Comparison of ENCODE assay signal across 22 mouse cellular contexts in the genomic region with DNA sequence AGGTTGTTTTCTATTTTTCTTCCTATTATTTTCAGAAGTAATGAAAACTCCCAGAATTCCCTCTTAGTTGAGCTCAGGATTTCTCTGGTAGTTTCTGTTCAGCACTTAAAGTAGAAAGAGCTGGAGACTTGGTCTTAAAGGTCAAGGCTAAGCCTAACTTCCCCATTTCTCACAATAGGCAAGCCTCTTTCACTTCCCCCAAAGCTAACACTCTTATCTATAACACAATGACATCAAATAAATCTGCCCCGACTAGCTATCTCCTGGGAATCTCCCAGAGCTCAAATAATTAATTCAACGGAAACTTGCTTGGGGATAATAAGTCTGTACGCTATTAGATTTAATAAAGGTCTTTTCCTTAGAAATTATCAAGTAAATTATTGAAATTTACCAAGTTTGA. TPM values are rescaled to one million over a fixed set of nuclear protein-coding genes. Genes with fewer than 3 reads are reported as not detected.
A peak's percentile ranks its signal among the peaks of the same experiment; 100 is the strongest.
DNase-seq lines count a peak whose midpoint lies in the region; ATAC-seq and TF ChIP-seq lines count a peak whose summit lies in the region.
"Had no signal": no experiment of that assay in that cellular context is flagged by ENCODE, and none has a peak within 500 bp of the region (broad histone marks: within the 10 kb centered on the region; RNA-seq: fewer than 3 reads in every experiment).

No protein-coding gene starts in this region.

- intact Hi-C loops in heart, postnatal 36 days (cut with DNase I): loop anchor here (5.0 kb wide), 1 partner anchor 114 kb away; no protein-coding TSS in a partner anchor

- H3K9me3 ChIP-seq in heart, postnatal 0 days (replicated peaks; ENCODE audit: control insufficient read depth, low read length): no peaks in the 10 kb centered on the region
- H3K9me3 ChIP-seq in hindbrain, embryonic 11.5 days (ENCODE audit: control insufficient read depth, low read length): no peaks in the 10 kb centered on the region
- H3K9me3 ChIP-seq: embryonic facial prominence, embryonic 12.5 days; hindbrain, embryonic 13.5 days; liver, embryonic 15.5 days had no signal

- no peak overlapping the region for H3K9ac ChIP-seq in heart, postnatal 0 days (replicated peaks; ENCODE audit: low read depth, low read length)
- H3K9ac ChIP-seq in hindbrain, embryonic 11.5 days (ENCODE audit: low read depth, low read length): no peak overlapping the region
- H3K9ac ChIP-seq: embryonic facial prominence, embryonic 12.5 days; heart, embryonic 12.5 days; hindbrain, embryonic 13.5 days; limb, embryonic 12.5 days; liver, embryonic 15.5 days had no signal

- no peak for DNase-seq in heart, postnatal 0 days (ENCODE audit: low spot score)
- no peak for DNase-seq in heart, postnatal 36 days
- DNase-seq in spleen, postnatal 36 days (ENCODE audit: low spot score in 2 of 2): peak; percentile 38 to 62
- DNase-seq in spleen, adult 12 weeks (ENCODE audit: low spot score): no peak
- DNase-seq in hindbrain, embryonic 11.5 days (ENCODE audit: low spot score): no peak
- no peak for DNase-seq in left cerebral cortex, adult 8-10 months (ENCODE audit: low spot score in 2 of 2)
- DNase-seq: adrenal gland, postnatal 14 days; cerebellum, postnatal 14 days; gastrocnemius, postnatal 25 days; kidney, adult 11 months; lung, postnatal 36 days; midbrain, embryonic 14.5 days; right cerebral cortex, postnatal 25 days had no signal

- H3K36me3 ChIP-seq in heart, postnatal 0 days (replicated peaks; ENCODE audit: control insufficient read depth, insufficient read depth, low read length): peaks cover 28% of the 10 kb centered on the region
- H3K36me3 ChIP-seq in macrophage (ENCODE audit: inconsistent target): peaks cover 81% of the 10 kb centered on the region
- no peaks in the 10 kb centered on the region for H3K36me3 ChIP-seq in hindbrain, embryonic 11.5 days (ENCODE audit: control insufficient read depth, insufficient read depth, low read length)
- H3K36me3 ChIP-seq: embryonic facial prominence, embryonic 12.5 days; liver, embryonic 15.5 days had no signal

- no peak for TF ChIP-seq CTCF in heart, postnatal 0 days (IDR thresholded peaks at IDR 0.05; ENCODE audit: low read depth)

- H3K27ac ChIP-seq in heart, postnatal 0 days (ENCODE audit: low read depth): 0 out of 2 replicates have a peak overlapping the region, but pooled peaks have one; percentile 52
- peak overlapping the region; percentile 66 for H3K27ac ChIP-seq in macrophage
- H3K27ac ChIP-seq in hindbrain, embryonic 11.5 days (ENCODE audit: low read depth, low read length): no peak overlapping the region
- H3K27ac ChIP-seq: embryonic facial prominence, embryonic 12.5 days; hindbrain, embryonic 13.5 days; left cerebral cortex, adult 2 months; limb, embryonic 12.5 days; liver, embryonic 15.5 days had no signal

- no peak overlapping the region for H3K4me2 ChIP-seq in heart, postnatal 0 days (ENCODE audit: low read depth, low read length)
- H3K4me2 ChIP-seq in hindbrain, embryonic 11.5 days (replicated peaks; ENCODE audit: low read depth, low read length): no peak overlapping the region
- H3K4me2 ChIP-seq: embryonic facial prominence, embryonic 12.5 days; heart, embryonic 12.5 days; hindbrain, embryonic 13.5 days; limb, embryonic 12.5 days; liver, embryonic 15.5 days had no signal

- no peak for TF ChIP-seq EP300 in heart, postnatal 0 days (IDR thresholded peaks at IDR 0.05; ENCODE audit: low read depth)

- ATAC-seq in heart, postnatal 0 days (ENCODE audit: insufficient read depth, low read depth): no peak
- ATAC-seq in frontal cortex, adult (ENCODE audit: low TSS enrichment): no peak
- no peak for ATAC-seq in hindbrain, embryonic 11.5 days (ENCODE audit: low FRiP score)

- 54% methylated on average over 3 of the region's 3 CpGs for WGBS in heart, postnatal 0 days
- 0% methylated on average over 3 of the region's 3 CpGs for WGBS in macrophage (ENCODE audit: missing documents)
- WGBS in hindbrain, embryonic 11.5 days: 81% methylated on average over 3 of the region's 3 CpGs

- H3K4me1 ChIP-seq in heart, postnatal 0 days (ENCODE audit: control insufficient read depth, insufficient read depth): no peaks in the 10 kb centered on the region
- H3K4me1 ChIP-seq in hindbrain, embryonic 11.5 days (replicated peaks; ENCODE audit: control insufficient read depth, insufficient read depth, low read length): no peaks in the 10 kb centered on the region
- H3K4me1 ChIP-seq: heart, embryonic 12.5 days; hindbrain, embryonic 13.5 days; limb, embryonic 12.5 days; liver, embryonic 15.5 days had no signal

- H3K27me3 ChIP-seq in heart, postnatal 0 days (ENCODE audit: control insufficient read depth, insufficient read depth, low read length): no peaks in the 10 kb centered on the region
- H3K27me3 ChIP-seq in hindbrain, embryonic 11.5 days (ENCODE audit: control insufficient read depth, insufficient read depth, low read length): no peaks in the 10 kb centered on the region
- H3K27me3 ChIP-seq: embryonic facial prominence, embryonic 12.5 days; heart, embryonic 12.5 days; hindbrain, embryonic 13.5 days; limb, embryonic 12.5 days; liver, embryonic 15.5 days had no signal

- no peak overlapping the region for H3K4me3 ChIP-seq in heart, postnatal 0 days (ENCODE audit: low read depth, low read length)
- no peak overlapping the region for H3K4me3 ChIP-seq in macrophage (ENCODE audit: inconsistent target)
- H3K4me3 ChIP-seq in hindbrain, embryonic 11.5 days (ENCODE audit: low read depth, low read length): no peak overlapping the region
- H3K4me3 ChIP-seq: embryonic facial prominence, embryonic 12.5 days; heart, embryonic 12.5 days; hindbrain, embryonic 13.5 days; left cerebral cortex, adult 2 months; limb, embryonic 12.5 days; liver, embryonic 15.5 days had no signal

- H3K79me2 ChIP-seq in macrophage (ENCODE audit: inconsistent target): no peaks in the 10 kb centered on the region

RNA-seq across cellular contexts. Expression of gene Txk, which starts 10.4 kb away (rescaled TPM):
- 0.19 TPM in 1 of 2 replicates, not detected in the other for total RNA-seq in heart, postnatal 0 days (2014; rRNA removed; ENCODE audit: low replicate concordance)
- polyA plus RNA-seq in heart, postnatal 0 days (2015; fragmentation: Nextera tagmentation; extraction: Ambion mirVana): 0.10 TPM in 1 of 2 replicates, not detected in the other
- total RNA-seq in heart, postnatal 36 days (2021): under 1 TPM in 1 of 2 experiments, not detected in 1; 0.11 TPM
- total RNA-seq in macrophage (2018; cell fraction: chromatin; rRNA removed): 10 to 100 TPM in 10 of 26 experiments, 1 to 10 TPM in 16; 2.0 to 22.4 (median 7.5) TPM
- total RNA-seq in macrophage (2018; cell fraction: cytosol; rRNA removed): under 1 TPM; 0.03 to 0.77 (median 0.22) TPM
- total RNA-seq in macrophage (2018; cell fraction: nucleus; rRNA removed): 10 to 100 TPM in 5 of 26 experiments, 1 to 10 TPM in 21; 1.2 to 19.6 (median 6.6) TPM
- polyA plus RNA-seq in macrophage (2018): 0.06 to 0.37 TPM (median 0.27 TPM) in 3 replicates
- polyA plus RNA-seq in hindbrain, embryonic 11.5 days (2014; fragmentation: Nextera tagmentation; extraction: Ambion mirVana): not detected in 2 replicates
- total RNA-seq in left cerebral cortex, adult 8-10 months (2022): under 1 TPM in 3 of 4 experiments, not detected in 1; 0.17 to 0.58 (median 0.34) TPM
- total RNA-seq: adrenal gland, postnatal 14 days; layer of hippocampus, adult 18-20 months had no signal
- polyA plus RNA-seq: heart, embryonic 12.5 days; limb, embryonic 12.5 days had no signal

Comparison
In these comparisons a context has a peak if more than half of its experiments do, and no peak if none do; other contexts are left out.
1. DNase-seq: peak in spleen, postnatal 36 days (2 of 2); none in heart, postnatal 0 days (single experiment), heart, postnatal 36 days (0 of 2), spleen, adult 12 weeks (single experiment), hindbrain, embryonic 11.5 days (single experiment) and left cerebral cortex, adult 8-10 months (0 of 2).